Mouse (Mus musculus) embryonic fibroblast, embryonic 13.5 days (primary cell): ENCODE data around the gene Ch25h.

Experiments
- CTCF ChIP-seq: IDR thresholded peaks from 2 replicates; pipeline ENCODE4 v1.5.1; 2011; ENCODE audit warnings: mild to moderate bottlenecking, control low read depth, low read length, moderate library complexity, borderline replicate concordance; ENCODE audit not compliant: insufficient read depth
- POLR2A ChIP-seq: IDR thresholded peaks from 2 replicates; pipeline ENCODE4 v1.6.1; 2011; ENCODE audit warnings: low read depth, mild to moderate bottlenecking, control low read depth, low read length, moderate library complexity

DNA sequence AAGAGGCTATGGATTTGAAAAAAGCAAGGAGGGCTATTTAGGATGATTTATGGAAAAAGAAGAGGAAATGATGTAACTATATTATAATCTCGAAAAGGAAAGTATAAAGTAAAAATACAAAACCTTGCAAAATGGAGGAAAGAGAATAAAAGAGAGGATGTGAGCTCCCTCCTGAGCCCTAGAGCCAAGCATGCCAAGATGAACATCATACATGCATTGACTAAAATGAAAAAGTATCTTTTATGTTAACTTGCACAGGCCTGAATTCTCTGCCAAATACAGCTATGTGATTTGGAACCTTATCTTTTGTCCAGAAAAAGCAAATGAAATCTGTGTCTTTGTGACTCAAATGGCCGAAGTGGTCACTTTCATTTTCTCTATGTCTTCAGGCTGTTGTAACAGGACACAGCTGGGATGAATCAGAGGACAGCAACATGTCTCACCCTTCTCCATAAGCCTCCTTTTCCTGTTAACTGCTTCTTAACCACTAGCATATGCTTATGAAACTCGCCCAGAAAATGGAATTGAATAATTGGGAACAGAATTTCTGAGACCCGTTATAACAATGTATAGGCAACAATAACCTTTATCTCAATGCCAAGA, 29.5 kb downstream of the Ch25h start:
- TF ChIP-seq CTCF (no peak), POLR2A (no peak)
